Mouse (Mus musculus): ENCODE results near the gene Pm20d1.
A peak's percentile ranks its signal among the peaks of the same experiment; 100 is the strongest.

Gene Pm20d1

DNA sequence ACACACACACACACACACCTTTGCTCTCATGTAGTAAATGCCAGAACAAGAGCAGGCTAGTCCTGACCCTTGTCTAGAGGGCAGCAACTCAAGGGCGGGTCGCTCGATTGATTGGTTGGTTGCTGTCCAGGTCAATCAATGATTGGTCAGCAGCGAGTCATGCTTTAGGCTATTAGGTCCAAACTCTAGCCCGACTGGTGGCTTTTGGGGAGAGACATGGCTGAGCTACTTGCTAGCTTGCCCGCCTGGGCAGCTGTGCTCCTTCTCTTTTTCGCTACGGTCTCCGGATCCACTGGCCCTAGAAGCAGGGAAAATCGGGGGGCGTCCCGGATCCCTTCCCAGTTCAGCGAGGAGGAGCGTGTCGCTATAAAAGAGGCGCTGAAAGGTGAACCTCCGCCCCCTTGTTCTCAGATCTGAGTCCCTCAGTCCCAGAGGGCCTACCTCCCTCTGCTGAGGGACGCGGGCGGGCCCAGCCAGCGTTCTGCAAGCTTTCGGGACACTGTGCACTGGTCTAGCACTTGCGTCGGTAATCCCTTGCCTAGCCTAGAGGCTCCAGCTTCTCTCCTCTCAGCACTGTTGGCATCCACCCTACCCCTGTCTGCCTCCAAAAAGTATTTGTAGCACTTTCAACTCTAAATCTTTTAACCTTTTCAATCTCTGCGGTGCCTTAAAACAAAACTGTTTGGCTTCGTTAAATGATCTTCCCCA is at the start of gene Pm20d1:
TSS of gene Pm20d1 (plus strand) at position 180 of the 708 bp plus-strand sequence.
- peak; percentile 62 for DNase-seq (ENCODE audit: low spot score)

DNA sequence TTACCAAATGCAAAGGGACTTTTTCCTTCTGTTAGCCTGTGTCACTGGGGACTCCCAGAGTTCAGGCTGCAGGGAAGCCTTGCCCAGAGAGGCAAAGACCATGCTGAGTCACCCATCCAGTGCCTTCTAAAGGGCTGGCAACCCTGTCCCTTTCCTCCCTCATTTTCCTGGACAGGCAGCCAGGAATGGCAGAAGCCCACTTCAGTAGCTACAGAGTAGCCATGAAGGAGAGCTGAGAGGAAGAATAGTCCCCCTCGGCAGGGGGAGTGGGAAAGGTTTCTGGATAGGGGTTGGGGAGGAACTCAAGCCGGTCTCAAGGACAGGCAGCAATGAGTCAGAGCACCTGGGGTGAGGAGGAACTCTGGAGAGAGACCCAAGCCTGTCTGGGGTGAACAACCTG is 49.4 kb upstream of the Pm20d1 start:
- no peak for DNase-seq (ENCODE audit: low spot score)

DNA sequence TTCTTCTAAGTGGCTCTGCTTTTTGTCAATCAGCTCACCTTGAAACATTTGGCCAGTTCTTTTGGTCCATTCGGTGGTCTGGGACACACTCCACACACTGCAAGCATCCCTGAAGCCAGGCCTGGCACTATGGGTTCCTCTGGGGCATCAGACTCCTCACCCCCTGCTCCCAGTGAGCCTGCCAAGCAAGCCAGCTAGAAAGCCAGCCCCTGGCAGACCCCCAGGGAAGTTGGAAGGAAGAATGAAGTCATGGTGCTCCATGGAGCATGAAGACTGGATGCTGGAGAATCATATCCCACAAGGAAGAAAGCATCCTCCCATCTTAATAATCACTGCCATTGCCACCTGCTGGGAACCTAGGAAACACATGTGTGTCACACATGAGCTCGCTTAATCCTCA is 48.5 kb upstream of the Pm20d1 start:
- DNase-seq (ENCODE audit: low spot score) = no peak

DNA sequence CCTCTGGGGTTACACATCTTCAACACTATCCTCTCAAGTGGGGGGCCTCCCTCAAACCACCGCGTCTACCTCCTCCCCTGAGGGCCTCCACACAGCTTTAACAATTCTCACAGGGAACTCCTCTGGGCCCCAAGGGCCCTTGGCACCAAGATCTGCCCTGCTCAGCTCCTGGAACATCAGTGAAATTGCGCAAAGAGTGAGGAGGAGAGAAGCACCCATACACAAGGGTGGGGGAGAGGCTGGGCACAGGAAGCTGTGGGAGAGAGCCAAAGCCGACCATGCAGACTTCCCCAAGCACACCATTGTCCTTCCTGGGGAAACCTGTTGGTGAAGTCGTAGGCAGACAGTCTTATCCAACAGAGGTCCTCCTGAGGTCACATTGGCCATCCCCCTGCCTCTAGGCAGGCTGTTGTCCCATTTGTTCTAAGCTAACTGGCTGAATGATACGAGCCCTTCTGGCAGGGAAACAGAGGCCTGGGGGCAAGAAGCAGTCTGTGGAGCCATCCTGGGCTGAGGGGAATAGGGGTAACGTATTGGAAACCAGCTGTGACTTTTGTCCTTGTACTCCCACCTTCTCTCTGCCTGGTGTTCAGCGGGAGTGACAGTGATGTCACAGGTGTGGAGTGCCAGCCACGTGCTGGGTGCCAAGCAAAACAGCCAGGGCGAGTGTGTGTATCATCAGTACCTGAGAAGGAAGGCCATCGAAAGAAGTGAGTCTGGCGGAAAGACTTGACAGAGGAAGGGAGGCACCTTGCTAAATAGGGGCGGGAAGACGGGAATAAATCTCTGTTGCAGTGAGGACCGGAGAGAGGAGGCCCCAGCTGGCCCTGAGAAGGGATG is 47.3 kb upstream of the Pm20d1 start:
- DNase-seq (ENCODE audit: low spot score) = peak; percentile 70

DNA sequence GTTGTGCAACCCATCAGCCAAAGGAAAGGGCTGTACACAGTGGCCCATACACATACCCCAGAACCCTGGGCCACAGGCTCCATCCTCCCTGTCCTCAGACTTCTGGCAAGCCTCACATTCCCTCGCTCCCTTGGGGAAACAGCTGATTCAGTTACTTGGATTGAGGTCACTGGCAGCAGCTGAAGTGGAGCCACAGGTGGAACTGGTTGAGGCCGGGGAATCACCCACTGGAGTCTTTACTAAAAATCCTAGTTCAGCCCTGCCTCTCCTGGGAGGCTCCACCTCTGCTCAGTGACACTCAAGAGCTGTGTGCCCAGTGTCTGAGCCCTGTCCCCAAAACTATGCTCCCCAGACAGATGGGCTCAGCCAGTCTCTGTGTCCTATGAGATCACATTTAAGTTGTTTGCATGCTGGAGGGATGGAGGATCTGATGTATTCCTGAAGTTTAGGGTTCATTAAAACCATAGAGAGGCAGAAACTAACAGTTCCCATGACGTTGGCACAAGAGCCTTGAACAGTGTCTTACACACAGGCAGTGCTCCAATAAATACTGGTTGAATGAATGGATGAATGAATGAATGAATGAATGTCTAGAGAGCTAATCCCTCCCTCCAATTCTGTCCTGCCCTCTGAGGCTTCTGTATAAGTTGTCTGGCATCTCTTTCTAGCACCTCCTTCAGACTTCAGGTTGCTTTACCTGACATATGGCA is 45.8 kb upstream of the Pm20d1 start:
- peak; percentile 59 for DNase-seq (ENCODE audit: low spot score)

DNA sequence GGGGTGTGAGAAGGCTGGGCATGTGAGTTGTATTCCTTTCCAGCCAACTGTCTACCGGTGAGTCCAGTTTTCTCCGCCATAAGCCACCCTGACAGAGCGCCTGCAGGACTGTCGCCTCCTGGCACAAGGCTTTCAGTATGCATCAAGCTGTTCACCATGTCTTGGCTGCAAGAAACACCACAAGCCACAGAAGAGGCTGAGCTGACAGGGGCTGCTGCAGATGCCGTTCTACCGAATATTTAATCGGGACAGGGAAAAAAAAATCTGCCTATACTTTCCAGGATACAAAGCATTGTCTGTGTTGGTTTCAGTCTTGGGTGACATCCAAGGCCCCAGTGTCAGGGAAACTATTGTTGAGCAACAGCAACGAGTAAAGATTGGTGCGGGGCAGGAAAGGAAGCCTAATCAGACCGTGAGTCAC is 45.3 kb upstream of the Pm20d1 start:
- DNase-seq (ENCODE audit: low spot score) = no peak

DNA sequence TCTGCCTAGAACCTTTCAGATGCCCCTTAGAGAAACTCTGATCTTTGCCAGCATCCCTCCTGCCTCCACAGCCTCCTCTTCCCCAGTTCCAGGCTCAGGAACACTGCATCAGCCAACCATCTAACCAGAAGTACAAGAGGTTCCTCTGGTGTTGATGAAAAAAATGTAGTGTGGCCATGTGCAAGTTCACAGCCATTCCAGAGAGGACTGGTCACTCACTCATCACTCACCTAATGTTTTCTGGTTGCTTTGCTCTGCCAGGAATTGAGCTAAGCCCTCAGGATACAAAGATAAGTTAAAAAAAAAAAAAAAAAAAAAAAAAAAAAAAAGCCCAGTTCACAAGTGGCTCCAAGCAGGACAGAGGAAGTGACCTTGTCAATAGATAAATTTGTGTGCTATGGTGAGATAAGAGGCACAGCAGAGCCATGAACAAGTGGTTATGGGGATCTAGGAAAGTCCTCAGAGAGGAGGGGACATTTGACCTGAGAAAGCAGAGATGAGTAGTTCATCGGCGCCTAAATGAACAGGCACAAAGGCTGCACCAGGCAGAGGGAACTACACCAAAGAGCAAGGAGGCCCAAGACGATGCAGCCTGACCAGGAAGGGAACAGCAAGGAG is 42.9 kb upstream of the Pm20d1 start:
- no peak for DNase-seq (ENCODE audit: low spot score)

DNA sequence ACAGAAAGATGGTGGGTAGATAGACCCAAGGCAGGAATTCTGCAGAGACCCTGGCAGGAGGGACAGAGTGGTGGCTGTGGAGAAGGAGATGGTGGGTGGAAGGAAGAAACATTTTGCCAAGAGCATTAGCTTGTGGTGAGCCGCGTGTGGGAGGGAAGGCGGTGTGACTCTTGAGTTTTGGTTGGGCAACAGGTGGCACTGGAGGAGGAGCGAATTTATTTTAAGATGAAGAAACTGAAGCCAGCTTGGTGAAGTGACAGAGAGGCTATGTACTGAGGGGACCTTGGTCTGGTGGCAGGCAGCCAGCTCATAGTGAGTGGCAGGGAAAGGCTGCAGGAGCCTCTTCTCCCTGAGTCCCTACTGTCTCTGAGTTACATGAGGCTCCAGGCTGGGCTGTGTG is 42.3 kb upstream of the Pm20d1 start:
- peak; percentile 55 for DNase-seq (ENCODE audit: low spot score)

DNA sequence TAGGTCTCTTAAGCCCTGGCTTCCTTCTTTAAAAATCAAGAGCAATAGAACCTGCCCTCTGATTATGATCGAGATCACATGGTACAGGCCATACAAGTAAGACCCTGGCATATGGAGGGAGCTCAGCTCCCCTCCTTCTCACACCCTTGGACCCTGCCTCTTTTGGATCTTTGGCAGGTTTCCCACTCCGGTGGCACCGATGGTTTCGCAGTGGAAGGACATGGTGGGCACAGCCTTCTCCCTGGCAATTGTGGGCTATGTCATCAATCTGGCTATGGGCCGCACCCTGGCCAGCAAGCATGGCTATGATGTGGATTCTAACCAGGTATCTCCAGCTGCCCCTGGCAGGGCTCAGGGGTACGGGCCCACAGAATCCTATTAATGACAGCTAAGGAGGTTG is 40.0 kb upstream of the Pm20d1 start:
- DNase-seq (ENCODE audit: low spot score) = no peak

DNA sequence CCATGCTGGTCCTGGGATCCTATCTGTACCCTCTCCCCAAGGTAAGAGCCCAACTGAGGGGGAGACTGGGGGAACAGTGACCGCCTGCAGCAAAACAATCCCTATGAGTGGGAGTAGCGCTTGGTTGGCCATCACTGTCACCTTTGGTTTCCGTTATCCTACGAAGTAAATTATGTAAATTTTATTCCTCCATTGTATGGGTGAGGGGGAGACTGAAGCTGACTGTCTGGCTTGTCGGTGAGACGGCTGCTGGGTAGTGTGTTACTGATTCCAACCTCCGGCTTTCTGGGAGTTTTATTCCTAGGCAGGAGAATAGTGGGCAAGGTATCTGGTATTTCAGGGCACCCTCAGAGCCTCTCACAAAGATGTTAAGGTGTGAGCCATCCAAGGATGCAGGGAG is 38.4 kb upstream of the Pm20d1 start:
- DNase-seq (ENCODE audit: low spot score) = no peak

DNA sequence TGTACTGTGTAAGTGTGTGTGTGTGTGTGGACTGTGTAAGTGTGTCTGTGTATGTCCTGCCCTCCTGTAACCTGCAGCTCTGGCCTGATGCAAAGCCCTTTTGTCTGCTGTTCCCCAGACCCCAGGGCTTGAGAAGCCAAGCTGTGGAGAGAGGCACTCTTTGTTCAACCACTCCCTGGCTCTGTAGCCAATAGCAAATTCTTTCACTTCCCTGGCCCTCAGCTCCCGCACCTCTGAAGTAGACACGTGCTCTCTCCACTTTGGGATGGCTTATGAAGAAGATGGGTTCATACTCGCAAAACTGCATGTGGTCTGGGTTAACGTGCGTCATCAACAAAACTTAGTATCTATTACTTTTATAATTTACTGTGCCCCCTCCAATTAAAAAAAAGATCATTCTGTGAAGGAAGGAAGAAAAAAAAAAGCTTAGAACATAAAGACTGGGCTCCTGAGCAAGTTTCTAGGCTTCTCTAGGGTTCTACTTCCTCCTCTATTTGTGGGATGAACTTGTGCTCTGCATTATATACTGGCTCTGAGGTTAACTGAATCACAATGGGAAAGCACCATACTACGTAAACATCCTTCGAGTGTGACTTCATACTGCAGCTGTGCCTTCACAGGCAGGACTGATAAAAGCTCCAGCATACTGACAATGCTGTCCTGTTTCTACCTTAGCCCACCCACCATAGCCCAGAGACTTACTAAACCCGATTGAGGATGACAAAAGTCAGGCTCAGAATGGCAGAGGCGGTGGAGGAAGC is 37.3 kb upstream of the Pm20d1 start:
- DNase-seq (ENCODE audit: low spot score) = peak; percentile 48

DNA sequence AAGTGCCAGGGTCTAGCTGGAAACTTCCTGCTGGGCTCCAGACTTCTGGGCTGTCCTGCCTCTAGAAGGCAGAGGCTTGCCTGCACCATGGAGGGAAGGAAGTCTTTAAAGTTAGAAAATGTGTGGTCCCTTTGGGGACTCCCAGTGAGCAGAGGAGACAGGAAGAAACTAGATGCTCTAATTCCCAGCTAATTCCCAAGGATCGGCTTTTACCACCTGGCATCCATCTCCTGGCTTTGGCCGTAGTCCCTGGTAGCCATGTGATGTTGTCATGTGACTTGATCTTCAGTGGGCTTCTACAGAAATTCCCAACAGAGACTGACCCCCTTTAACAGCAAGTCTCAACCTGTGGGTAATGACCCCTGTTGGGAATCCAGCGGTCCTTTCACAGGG is 36.8 kb upstream of the Pm20d1 start:
- DNase-seq (ENCODE audit: low spot score) = no peak

DNA sequence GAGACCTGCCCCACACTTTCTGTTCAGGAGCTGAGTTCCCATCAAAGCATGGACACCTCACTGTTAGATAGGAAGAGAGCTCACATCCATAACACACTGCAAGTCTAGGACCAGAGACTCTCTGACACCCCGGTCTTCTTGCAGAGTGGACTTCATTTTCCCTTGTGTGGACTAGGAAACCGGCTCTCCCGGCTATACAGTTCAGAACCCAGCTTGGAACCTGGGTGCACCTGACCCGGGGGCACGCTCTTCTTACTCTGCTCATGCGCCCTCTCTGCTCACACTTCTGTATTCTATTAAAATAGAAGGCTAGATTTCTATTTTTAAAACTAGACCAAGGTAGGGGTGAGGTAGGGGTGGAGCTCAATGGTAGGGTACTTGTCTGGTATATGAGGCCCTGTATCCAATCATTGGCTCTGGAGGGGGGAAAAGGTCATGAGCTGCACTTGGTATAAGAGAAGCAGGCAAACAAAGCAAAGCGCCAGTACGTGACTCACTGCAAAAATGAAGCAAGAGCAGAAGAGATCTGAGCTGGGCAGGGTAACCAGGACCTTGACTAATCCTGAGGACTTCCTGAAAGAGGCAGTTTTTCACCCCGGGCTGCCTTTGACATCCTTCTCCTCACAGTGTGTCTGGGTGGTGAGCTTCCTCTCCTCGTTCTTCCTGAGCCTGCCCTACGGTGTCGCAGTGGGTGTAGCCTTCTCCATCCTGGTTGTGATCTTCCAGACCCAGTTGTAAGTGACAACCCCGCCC is 35.9 kb upstream of the Pm20d1 start:
- DNase-seq (ENCODE audit: low spot score) = peak; percentile 80

DNA sequence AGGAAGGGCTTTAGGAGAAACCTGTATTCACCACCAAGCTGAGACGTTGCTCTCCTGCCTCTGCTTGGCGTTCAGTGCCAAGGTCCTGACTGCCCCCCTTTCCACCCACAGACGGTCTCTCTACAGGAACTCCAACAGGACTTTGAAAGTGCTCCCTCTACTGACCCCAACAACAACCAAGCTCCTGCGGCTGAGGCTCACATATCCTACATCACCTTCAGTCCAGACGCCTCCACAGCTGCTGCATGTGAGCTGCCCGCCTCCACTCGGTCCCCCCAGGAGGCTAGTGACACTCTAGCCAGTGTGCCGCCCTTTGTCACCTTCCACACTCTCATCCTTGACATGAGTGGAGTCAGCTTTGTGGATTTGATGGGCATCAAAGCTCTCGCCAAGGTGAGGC is 33.5 kb upstream of the Pm20d1 start:
- DNase-seq (ENCODE audit: low spot score) = no peak

DNA sequence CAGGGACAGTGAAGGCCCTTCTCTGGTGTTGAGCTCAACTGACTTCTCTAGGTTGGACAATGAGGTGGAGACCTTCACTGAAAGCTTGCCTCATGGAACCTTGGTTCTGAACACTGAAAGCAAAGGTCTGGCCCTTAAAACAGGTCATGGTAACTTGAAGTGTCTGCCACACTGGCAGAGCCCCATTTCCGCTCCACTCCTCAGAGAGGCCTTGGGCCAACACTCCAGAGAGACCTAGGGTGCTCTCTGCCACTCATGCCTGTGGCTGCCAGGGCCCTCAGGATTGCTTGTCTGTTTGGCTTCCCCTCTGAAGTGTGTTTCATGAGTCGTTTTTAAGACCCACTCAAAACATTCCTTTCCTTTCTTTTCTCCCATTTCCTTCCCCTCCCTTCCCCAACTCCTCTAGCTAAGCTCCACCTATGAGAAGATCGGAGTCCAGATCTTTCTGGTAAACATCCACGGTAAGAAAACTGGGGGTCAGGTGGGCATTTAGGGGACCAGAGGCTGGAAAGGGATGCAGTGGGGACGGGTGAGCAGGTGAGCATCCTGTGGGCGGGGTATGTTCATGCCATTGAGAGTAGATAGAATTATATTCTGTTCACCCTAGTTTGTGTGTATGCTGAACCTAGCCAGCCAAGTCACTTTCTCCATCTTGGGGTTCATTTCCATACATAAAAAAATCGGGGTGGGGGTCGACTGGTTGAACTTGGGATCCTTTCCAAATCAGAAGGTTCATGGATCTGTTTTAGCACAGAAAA is 32.4 kb upstream of the Pm20d1 start:
- DNase-seq (ENCODE audit: low spot score) = peak; percentile 84

DNA sequence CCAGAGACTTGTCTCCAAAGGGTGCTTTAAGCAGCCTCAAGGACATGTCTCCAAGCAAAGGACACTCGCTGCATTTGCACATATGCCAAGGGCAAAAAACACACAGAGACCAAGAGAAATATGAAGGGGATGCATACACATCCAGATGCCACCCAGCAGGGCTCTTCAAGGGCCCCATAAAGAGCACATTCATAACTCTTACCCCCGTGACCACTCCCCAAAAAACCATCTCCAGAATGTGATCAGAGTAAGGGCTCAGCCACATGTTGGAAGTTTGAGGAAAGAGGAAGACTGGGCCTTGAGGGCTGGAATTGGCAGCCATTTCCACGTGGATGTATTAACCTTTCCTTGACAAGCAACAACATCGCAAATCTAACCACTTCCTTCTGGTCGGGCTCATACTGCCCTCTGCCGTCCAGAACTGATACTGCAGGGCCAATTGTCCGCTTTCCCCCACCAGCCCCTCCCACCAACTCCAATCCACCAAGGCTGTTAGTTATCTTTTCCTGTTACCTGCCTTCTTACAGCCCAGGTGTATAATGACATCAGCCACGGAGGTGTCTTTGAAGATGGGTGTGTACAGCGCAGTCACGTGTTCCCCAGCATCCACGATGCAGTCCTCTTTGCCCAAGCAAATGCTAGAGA is 31.7 kb upstream of the Pm20d1 start:
- peak; percentile 76 for DNase-seq (ENCODE audit: low spot score)

DNA sequence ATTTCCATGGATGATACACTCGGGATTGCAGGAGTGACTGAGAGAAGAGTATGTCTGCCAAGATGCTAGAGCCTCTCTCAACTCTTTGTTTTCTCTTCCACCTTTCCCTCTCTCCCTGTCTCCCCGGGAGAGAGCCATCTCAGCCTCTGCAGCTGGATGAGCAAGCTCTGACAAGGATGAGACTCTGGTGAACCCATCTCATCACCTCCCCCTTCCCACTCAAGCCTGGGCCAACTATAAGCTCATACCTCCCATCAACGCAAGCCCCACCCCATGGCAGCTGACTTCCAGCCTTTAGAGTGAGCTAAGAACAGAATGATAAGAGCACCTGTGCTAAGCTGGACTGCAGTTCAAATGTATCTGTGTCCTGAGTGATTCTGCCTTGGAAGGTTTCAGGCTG is 27.9 kb upstream of the Pm20d1 start:
- DNase-seq (ENCODE audit: low spot score) = no peak

DNA sequence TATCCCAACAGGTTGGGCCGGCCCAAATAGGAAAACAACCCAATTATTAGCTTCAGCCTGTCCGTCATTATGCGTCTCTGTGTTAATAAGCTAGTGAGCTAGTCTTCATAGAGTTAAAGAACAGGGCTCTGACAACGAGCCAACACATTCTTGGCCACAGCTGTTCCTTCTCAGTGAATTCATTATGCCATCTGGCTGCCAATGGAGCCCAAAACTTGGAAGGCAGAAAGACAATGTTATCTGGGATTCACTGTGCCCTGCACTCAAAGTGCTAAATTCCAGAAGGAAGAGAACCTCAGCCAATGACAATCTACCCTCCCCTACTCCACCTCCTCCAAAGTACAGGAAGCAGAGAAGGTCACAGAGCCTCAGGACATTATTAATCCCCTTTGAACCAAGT is 26.5 kb upstream of the Pm20d1 start:
- DNase-seq (ENCODE audit: low spot score) = no peak

DNA sequence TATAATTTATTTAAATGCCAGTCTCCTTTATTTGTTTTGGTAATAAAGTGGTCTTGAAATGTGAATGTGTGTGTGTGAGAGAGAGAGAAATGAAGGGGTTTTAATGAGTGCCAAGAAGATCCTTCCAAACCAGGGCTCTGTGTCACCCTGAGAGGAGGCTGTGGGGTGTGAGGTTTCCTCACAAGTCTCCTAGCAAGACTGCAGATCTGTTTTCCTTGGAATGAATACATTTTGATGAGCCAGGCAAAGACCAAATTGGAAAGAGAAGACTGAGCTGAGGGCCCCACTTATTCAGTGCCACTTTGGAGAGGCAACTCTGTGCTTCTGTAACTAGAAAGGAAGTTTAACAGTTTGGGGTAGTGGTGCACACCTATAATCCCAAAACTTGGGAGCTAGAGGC is 25.7 kb upstream of the Pm20d1 start:
- DNase-seq (ENCODE audit: low spot score) = no peak

DNA sequence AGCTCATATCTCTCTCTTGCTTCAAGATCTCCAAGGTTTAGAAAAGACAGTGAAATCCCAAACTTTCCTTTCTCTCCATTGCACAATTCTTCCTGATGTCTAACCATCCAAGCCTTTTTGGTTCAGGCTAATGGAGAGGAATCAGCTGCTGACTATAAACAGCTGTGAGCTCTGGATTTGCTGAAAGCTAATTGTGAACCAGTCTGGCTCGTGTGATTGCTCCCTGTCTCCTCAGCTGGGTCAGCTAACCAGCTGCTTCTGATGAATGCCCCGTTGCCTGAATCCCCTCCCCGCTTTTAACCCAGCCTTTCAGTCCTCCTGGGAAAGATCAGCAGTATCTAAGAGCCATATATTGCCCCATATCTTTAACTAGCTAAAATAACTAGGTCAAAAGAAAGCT is 2.6 kb upstream of the Pm20d1 start:
- peak; percentile 28 for DNase-seq (ENCODE audit: low spot score)
